Mouse (Mus musculus) thymus, postnatal 36 days (tissue): ENCODE results near the gene Gabrb3.
"Not testable (repeated sequence)": the region's sequence is repeated elsewhere in the genome, so short reads cannot be mapped to it uniquely, and the experiment has no call there.

ENCODE experiments used
- DNase-seq, 2 experiments: peaks; one replicate each; pipeline ENCODE4 v3.0.0; 2022; ENCODE audit warnings: mixed read lengths in 2 of 2

The Gabrb3 gene

DNA sequence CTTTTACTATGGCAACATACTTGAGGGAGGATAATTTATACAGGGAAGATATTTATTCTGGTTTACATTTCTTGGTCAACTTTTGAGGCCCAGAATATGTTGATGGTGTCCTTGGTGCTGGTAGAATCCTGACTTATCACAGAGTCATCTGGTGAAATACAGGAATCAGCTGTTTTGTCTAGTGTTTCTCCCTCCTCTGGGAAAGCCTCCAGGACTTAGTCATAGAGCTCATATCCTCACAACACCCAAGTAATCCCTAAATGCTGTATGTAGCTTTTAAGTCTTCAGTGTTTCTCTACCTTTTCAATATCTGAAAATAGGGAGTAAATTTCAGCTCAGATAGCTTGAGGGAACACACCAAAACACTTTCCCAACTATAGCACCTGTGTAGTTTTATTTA is 292.2 kb downstream of the Gabrb3 start:
- no peak for DNase-seq

DNA sequence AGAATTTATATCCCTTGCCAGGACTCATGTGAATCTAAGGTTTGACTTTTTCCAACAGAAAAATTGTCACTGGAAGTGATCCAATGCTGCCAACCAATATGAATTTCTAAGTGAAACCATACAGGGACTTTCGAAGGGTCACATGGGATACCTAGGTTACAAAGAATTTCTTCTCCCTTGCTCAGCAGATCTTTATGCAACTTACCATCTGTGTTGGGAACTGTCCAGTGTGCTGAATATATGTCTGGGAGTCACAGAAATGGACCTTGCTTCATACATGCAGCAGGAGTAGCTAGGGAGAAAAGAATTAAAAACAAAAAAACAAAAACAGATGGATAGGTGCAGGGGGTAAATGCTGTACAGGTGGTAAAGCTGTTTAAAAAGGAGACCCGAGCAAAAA is 327.3 kb downstream of the Gabrb3 start:
- no peak for DNase-seq

DNA sequence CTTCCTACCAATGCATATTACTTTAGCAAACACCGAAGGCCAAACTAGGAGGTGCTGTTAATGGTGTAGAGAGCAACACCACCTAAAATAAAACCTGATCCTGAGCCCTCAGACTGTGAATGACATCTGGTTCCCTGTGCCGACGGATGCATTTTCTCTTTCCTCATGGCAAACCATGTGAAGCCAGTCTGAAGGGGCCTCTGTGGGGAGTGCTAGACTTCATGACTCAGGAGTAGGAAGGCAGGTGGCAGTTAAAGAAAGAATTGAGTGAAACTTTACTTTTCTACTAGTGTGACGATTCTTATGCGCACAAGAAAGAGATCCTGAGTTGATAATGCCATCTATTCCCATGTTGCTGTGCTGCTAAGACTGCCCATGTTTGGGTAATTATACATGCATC is 341.0 kb downstream of the Gabrb3 start:
- DNase-seq: no peak

- no peak for DNase-seq
These were observed 359.3 kb downstream of the Gabrb3 start for GRCm38 (mm10) chr7:57778754-57779153.

- not testable (repeated sequence) for DNase-seq
These were observed 366.6 kb downstream of the Gabrb3 start for GRCm38 (mm10) chr7:57786102-57786501.

GRCm38 (mm10) chr7:57787520-57787919 is 368.0 kb downstream of the Gabrb3 start:
- DNase-seq: no peak

DNA sequence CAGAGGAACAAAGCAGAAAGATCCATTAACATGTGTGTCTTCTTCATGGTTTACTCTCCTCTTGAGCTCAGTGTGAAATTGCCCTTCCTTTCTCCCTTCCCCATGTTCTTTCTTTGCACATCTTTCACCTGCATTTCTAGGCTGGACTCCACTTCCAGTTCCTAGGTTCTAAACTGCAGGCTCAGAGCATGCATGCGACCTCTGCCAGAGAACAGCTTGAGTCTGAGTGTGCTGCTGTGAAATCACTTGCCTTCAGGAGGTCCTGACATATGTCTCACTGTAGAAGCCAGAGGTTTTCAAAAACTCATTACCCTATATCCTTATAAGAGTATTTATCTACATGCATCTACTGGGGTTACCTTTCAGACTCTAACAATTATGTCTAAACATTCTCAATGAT is 383.8 kb downstream of the Gabrb3 start:
- DNase-seq: no peak

- no peak for DNase-seq
These were observed 394.2 kb downstream of the Gabrb3 start for GRCm38 (mm10) chr7:57813716-57814115.

DNA sequence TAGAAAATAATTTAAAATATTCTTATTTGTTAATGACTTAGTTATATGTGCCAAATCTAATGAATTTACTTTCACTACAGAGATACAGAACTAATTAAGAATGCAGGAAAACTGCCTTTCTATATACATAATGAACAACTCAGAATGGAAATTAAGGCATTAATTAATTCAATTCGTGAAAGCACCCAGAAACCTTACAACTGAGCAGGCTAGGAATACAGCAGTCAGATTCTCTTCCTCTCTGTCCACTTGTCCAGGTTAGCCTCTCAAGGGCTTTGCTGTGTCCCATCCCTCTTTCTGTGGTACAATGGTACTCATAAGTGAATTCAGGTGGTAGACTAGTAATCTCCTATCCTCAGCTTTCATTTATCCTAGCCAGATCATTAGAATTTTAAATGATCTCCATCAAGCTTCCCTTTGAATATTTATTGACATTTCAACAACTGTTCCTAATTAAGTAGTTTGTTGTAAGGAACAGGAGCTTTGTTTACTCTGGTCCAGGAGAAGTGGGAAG is 422.9 kb downstream of the Gabrb3 start:
- DNase-seq: no peak

- DNase-seq: no peak
These were observed 448.5 kb downstream of the Gabrb3 start for GRCm38 (mm10) chr7:57867951-57868350.
